Mouse (Mus musculus) CH12.LX (cell line): Measurements from ENCODE around the gene Zfp239. TPM values are rescaled to one million over a fixed set of nuclear protein-coding genes. Genes with fewer than 3 reads are reported as not detected.
A peak's percentile ranks its signal among the peaks of the same experiment; 100 is the strongest.

Experiments
- DNase-seq: peaks from one replicate; pipeline ENCODE4 v3.0.0-alpha.2; 2013; ENCODE audit errors: extremely low read depth
- H3K27ac ChIP-seq: 2 replicates; pipeline ENCODE4 v1.5.1; 2012; ENCODE audit warnings: low read depth, mild to moderate bottlenecking, control low read depth, moderate library complexity; ENCODE audit not compliant: insufficient read depth
- H3K27me3 ChIP-seq: replicated peaks from 2 replicates; pipeline ENCODE3; 2012; ENCODE audit warnings: inconsistent platforms
- H3K36me3 ChIP-seq, 2 experiments: replicated peaks in 1 of 2; 2 replicates each; pipeline versions ENCODE3 to v1.6.1; 2012; ENCODE audit warnings: inconsistent platforms in 1 of 2, low read length in 1 of 2, mild to moderate bottlenecking in 1 of 2, mixed read lengths in 1 of 2, moderate library complexity in 1 of 2; ENCODE audit not compliant: control insufficient read depth in 1 of 2, insufficient read depth in 1 of 2
- H3K4me1 ChIP-seq, 2 experiments: 2 replicates each; pipeline ENCODE4 v1.6.1; 2012; ENCODE audit warnings: inconsistent platforms in 1 of 2, moderate library complexity in 1 of 2; ENCODE audit not compliant: insufficient read depth in 2 of 2, control insufficient read depth in 1 of 2
- H3K4me2 ChIP-seq: 2 replicates; pipeline ENCODE4 v1.6.1; 2012; ENCODE audit warnings: low read depth, mild to moderate bottlenecking, control low read depth; ENCODE audit not compliant: poor library complexity, insufficient read depth, severe bottlenecking
- H3K4me3 ChIP-seq, 3 experiments: fragments of 150-350 bp in 1 of 3; sonication (generic) in 1 of 3; replicated peaks in 1 of 3; 2 replicates each; pipeline versions ENCODE3 to v1.5.1; 2011 to 2012; ENCODE audit warnings: low read depth in 2 of 3, low read length in 2 of 3, mild to moderate bottlenecking in 2 of 3, moderate library complexity in 2 of 3, control low read depth in 1 of 3, improper control_type of control experiment in 1 of 3, inconsistent platforms in 1 of 3, mixed read lengths in 1 of 3; ENCODE audit not compliant: poor library complexity in 1 of 3
- H3K79me2 ChIP-seq: replicated peaks from 2 replicates; pipeline ENCODE4 v1.6.1; 2012; ENCODE audit warnings: mild to moderate bottlenecking, moderate library complexity; ENCODE audit not compliant: control insufficient read depth, poor library complexity, insufficient read depth, severe bottlenecking; ENCODE audit errors: extremely low read depth
- H3K9ac ChIP-seq: 2 replicates; pipeline ENCODE4 v1.6.1; 2012; ENCODE audit warnings: low read depth, mild to moderate bottlenecking, control low read depth, moderate library complexity; ENCODE audit not compliant: insufficient read depth
- H3K9me3 ChIP-seq: replicated peaks from 2 replicates; pipeline ENCODE3; 2012; ENCODE audit warnings: low read length, inconsistent platforms, mixed read lengths
- CHD1 ChIP-seq: IDR thresholded peaks from 2 replicates; pipeline ENCODE4 v1.6.1; 2012; ENCODE audit warnings: low read depth, low read length, improper control_type of control experiment, inconsistent platforms
- CHD2 ChIP-seq: IDR thresholded peaks from 2 replicates; pipeline ENCODE4 v1.6.1; 2011; ENCODE audit warnings: low read length, improper control_type of control experiment
- E2F4 ChIP-seq: IDR thresholded peaks from 2 replicates; pipeline ENCODE4 v1.6.1; 2011; ENCODE audit warnings: low read depth, low read length, improper control_type of control experiment; ENCODE audit not compliant: insufficient replicate concordance
- ELF1 ChIP-seq: IDR thresholded peaks from 2 replicates; pipeline ENCODE4 v1.6.1; 2014; ENCODE audit warnings: low read depth, mild to moderate bottlenecking, inconsistent platforms, low read length, improper control_type of control experiment
- EP300 ChIP-seq: IDR thresholded peaks from 2 replicates; pipeline ENCODE4 v1.6.1; 2011; ENCODE audit warnings: low read length, improper control_type of control experiment
- HCFC1 ChIP-seq: IDR thresholded peaks from 2 replicates; pipeline ENCODE4 v1.6.1; 2012; ENCODE audit warnings: low read depth, mild to moderate bottlenecking, inconsistent platforms, low read length, improper control_type of control experiment
- KAT2A ChIP-seq: IDR thresholded peaks from 2 replicates; pipeline ENCODE4 v1.6.1; 2012; ENCODE audit warnings: low read length, improper control_type of control experiment, inconsistent platforms; ENCODE audit not compliant: insufficient replicate concordance
- MAFK ChIP-seq: IDR thresholded peaks from 2 replicates; pipeline ENCODE4 v1.6.1; 2011; ENCODE audit warnings: low read length, improper control_type of control experiment; ENCODE audit not compliant: insufficient replicate concordance
- MAX ChIP-seq: IDR thresholded peaks from 2 replicates; pipeline ENCODE4 v1.6.1; 2011; ENCODE audit warnings: low read length, improper control_type of control experiment
- MAZ ChIP-seq: IDR thresholded peaks from 2 replicates; pipeline ENCODE4 v1.6.1; 2012; ENCODE audit warnings: low read depth, mild to moderate bottlenecking, inconsistent platforms, low read length, improper control_type of control experiment, moderate library complexity
- MYC ChIP-seq: IDR thresholded peaks from 2 replicates; pipeline ENCODE4 v1.6.1; 2011; ENCODE audit warnings: low read depth, mild to moderate bottlenecking, improper control_type of control experiment, low read length
- NELFE ChIP-seq: IDR thresholded peaks from 2 replicates; pipeline ENCODE4 v1.6.1; 2011; ENCODE audit warnings: low read depth, low read length, improper control_type of control experiment
- NRF1 ChIP-seq: IDR thresholded peaks from 2 replicates; pipeline ENCODE4 v1.6.1; 2014; ENCODE audit warnings: low read depth, mild to moderate bottlenecking, inconsistent platforms, low read length, improper control_type of control experiment, moderate library complexity
- PAX5 ChIP-seq: IDR thresholded peaks from 2 replicates; pipeline ENCODE4 v1.6.1; 2012; ENCODE audit warnings: low read length, inconsistent platforms, mixed read lengths
- POLR2A ChIP-seq: IDR thresholded peaks from 2 replicates; pipeline ENCODE4 v1.6.1; 2011; ENCODE audit warnings: low read depth, mild to moderate bottlenecking, improper control_type of control experiment, low read length
- POLR2AphosphoS2 ChIP-seq: IDR thresholded peaks from 2 replicates; pipeline ENCODE4 v1.6.1; 2011; ENCODE audit warnings: low read depth, low read length, improper control_type of control experiment
- SIN3A ChIP-seq: IDR thresholded peaks from 2 replicates; pipeline ENCODE4 v1.6.1; 2012; ENCODE audit warnings: low read length, improper control_type of control experiment, inconsistent platforms
- TCF12 ChIP-seq: IDR thresholded peaks from 2 replicates; pipeline ENCODE4 v1.6.1; 2014; ENCODE audit warnings: low read depth, mild to moderate bottlenecking, inconsistent platforms, low read length, improper control_type of control experiment
- USF2 ChIP-seq: conservative IDR thresholded peaks from 2 replicates; pipeline ENCODE4 v1.6.1; 2011; ENCODE audit warnings: low read depth, low read length, improper control_type of control experiment
- ZMIZ1 ChIP-seq: IDR thresholded peaks from 2 replicates; pipeline ENCODE4 v1.6.1; 2012; ENCODE audit warnings: low read depth, mild to moderate bottlenecking, inconsistent platforms, low read length, improper control_type of control experiment
- dilution Hi-C: fragments of 300-500 bp; cut with MboI; formaldehyde crosslinking; loops from 2 replicates; pipeline ENCODE4 v1.14.3; 2020; ENCODE audit warnings: low sequenced_read_pairs; ENCODE audit not compliant: extremely low pct_unique_long_range_greater_than_20kb, extremely low pct_ligation_motif_present
- in situ Hi-C: fragments of 300-500 bp; cut with MboI; formaldehyde crosslinking; loops from 3 replicates; pipeline ENCODE4 v1.14.3; 2019; ENCODE audit warnings: low sequenced_read_pairs, low pct_ligation_motif_present, low pct_unique_long_range_greater_than_20kb, mixed read lengths
- polyA plus RNA-seq: library from polyadenylated mRNA; unstranded; fragments of >175 nt; gene quantifications from 2 replicates; pipeline ENCODE4 v1.2.1, GENCODE M21; 2012; ENCODE audit warnings: low read depth; ENCODE audit not compliant: insufficient read length
- total RNA-seq, 2 experiments: library from RNA; depleted of rRNA; stranded (reverse); fragments of 300-350 nt in 1 of 2; fragments of >200 nt in 1 of 2; gene quantifications; 2 replicates each; pipeline ENCODE4 v1.2.3; 2012 to 2014

Zfp239 gene
- total and polyA plus RNA-seq, 3 experiments: 13.1 to 19.6 (median 16.6) TPM

DNA sequence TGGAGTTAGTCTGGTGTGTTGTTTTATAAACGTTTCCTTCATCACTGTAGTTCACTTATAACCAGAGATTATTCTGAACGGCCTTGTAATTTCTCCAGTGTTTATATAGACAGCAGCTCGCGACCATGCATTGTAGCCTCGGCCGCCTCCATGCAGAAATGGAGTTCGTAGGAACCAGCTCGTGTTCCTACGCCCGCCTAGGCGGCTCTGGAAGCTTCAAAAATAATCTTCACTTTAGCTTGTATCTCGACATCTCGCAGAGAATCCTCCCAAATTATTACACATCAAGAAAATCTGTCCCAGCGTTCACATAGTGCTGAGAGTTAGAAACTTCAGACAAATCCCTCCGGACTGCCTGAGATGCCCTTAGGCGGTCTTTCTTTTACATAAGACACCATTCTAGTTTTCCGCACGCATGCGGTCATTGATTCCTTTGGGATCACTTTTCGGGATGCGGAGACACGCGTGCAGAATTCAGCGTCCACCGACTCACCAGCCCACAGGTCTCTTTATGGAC, 44.2 kb downstream of the Zfp239 start:
- H3K4me1 ChIP-seq: peaks cover 7 to 31% of the 10 kb centered on the region in 2 experiments; a peak in 3 of 4 replicates
- no peaks in the 10 kb centered on the region for H3K27me3 ChIP-seq
- H3K9me3 ChIP-seq: no peaks in the 10 kb centered on the region
- no peak for DNase-seq
- H3K36me3 ChIP-seq: peaks cover 0 to 10% of the 10 kb centered on the region in 2 experiments
- H3K9ac ChIP-seq: peak overlapping the region; percentile 90
- TF ChIP-seq EP300 (peak; percentile 31; the same call in 1 of the 2 replicates), MYC (peak; percentile 79), CHD2 (0 out of 2 replicates have a peak, but pooled peaks have one; percentile 15), HCFC1 (no peak), SIN3A (peak; percentile 37), E2F4 (0 out of 2 replicates have a peak, but pooled peaks have one; percentile 22), POLR2AphosphoS2 (peak; percentile 6; the same call in 1 of the 2 replicates), TCF12 (peak; percentile 38; the same call in 1 of the 2 replicates), NELFE (0 out of 2 replicates have a peak, but pooled peaks have one; percentile 10), KAT2A (0 out of 2 replicates have a peak, but pooled peaks have one; percentile 17), MAZ (0 out of 2 replicates have a peak, but pooled peaks have one; percentile 92), ELF1 (no peak), PAX5 (no peak)
- peak overlapping the region; percentile 39 to 73 (median 57) for H3K4me3 ChIP-seq
- in situ Hi-C loops (no loop called here), dilution Hi-C loops (no loop called here)
- no peak overlapping the region for H3K27ac ChIP-seq
- peaks cover 88% of the 10 kb centered on the region for H3K79me2 ChIP-seq
- peak overlapping the region; percentile 88; the same call in 1 of the 2 replicates for H3K4me2 ChIP-seq

GRCm38 (mm10) chr6:117906590-117907271, 44.8 kb downstream of the Zfp239 start:
- Histone ChIP-seq H3K9me3 (no peaks in the 10 kb centered on the region), H3K36me3 (peaks cover 0 to 10% of the 10 kb centered on the region in 2 experiments), H3K4me2 (no peak overlapping the region), H3K9ac (peak overlapping the region; percentile 95), H3K79me2 (peaks cover 88% of the 10 kb centered on the region), H3K4me1 (peaks cover 7 to 37% of the 10 kb centered on the region in 2 experiments; a peak in 3 of 4 replicates), H3K27ac (peak overlapping the region; percentile 85), H3K4me3 (peak overlapping the region; percentile 86 to 99 (median 96)), H3K27me3 (no peaks in the 10 kb centered on the region)
- DNase-seq: peak; percentile 97
- peak; percentile 90 for TF ChIP-seq POLR2A
- TF ChIP-seq KAT2A: peak; percentile 71; the same call in 1 of the 2 replicates
- TF ChIP-seq MAZ: peak; percentile 63; the same call in 1 of the 2 replicates
- TF ChIP-seq SIN3A: peak; percentile 9; the same call in 1 of the 2 replicates
- peak; percentile 89 for TF ChIP-seq ELF1
- 0 out of 2 replicates have a peak, but pooled peaks have one; percentile 5 for TF ChIP-seq CHD1
- peak; percentile 74 for TF ChIP-seq NRF1
- TF ChIP-seq POLR2AphosphoS2: peak; percentile 93
- peak; percentile 82 for TF ChIP-seq HCFC1
- no peak for TF ChIP-seq MAFK
- TF ChIP-seq USF2: no peak
- TF ChIP-seq TCF12: peak; percentile 84
- TF ChIP-seq MAX: no peak
- TF ChIP-seq NELFE: peak; percentile 91
- TF ChIP-seq ZMIZ1: peak; percentile 83
- no peak for TF ChIP-seq EP300
- in situ Hi-C loops (no loop called here), dilution Hi-C loops (no loop called here)
